Mouse (Mus musculus): ENCODE measurements at regions not wholly inside any gene's neighbourhood (a gene's known extent, or its start where the extent isn't known, plus 50 kb on each side); places are given as distances from the start of the nearest gene placed in this dataset.

DNA sequence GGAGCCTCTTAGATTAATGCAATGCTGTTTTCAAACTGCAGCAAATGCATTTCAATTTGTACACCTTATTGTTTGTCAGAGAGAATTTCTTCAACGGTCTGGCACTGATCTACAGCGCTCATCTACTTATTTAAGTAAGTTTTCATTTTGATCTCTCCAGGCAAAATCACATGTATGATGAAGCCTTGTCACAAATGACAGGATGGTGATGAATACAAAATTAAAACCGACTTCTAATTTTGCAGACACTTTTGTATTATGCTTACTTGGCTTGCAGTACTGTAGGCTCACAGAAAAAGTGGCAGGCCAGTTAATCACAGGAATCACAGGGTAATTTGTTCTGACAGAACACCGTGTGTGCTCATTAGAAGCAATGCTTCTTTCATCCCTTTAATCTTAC, 406.4 kb downstream of the Gria2 start:
- H3K4me2 ChIP-seq (ENCODE audit: low read depth, severe bottlenecking), result no peak overlapping the region
- no peaks in the 10 kb centered on the region for H3K9me3 ChIP-seq (ENCODE audit: control insufficient read depth, low read length)
- ATAC-seq (ENCODE audit: insufficient number of reproducible peaks, low FRiP score, low TSS enrichment, low read depth) (no peak), DNase-seq (ENCODE audit: low spot score) (no peak)
- H3K36me3 ChIP-seq (ENCODE audit: control insufficient read depth, insufficient read depth, low read length), result no peaks in the 10 kb centered on the region
- no peaks in the 10 kb centered on the region for H3K4me1 ChIP-seq (ENCODE audit: control insufficient read depth, insufficient read depth, low read length)
- no peaks in the 10 kb centered on the region for H3K27me3 ChIP-seq (ENCODE audit: control insufficient read depth, insufficient read depth, low read length)
- no peak overlapping the region for H3K4me3 ChIP-seq (ENCODE audit: low read depth, low read length)
- H3K27ac ChIP-seq (replicated peaks; ENCODE audit: low read depth, low read length), result no peak overlapping the region
- 63% methylated on average over 4 of the region's 4 CpGs for WGBS
- H3K9ac ChIP-seq (ENCODE audit: low read length), result no peak overlapping the region

- DNase-seq (ENCODE audit: low spot score) (no peak), ATAC-seq (ENCODE audit: insufficient number of reproducible peaks, low FRiP score, low TSS enrichment, low read depth) (no peak)
- H3K27me3 ChIP-seq (ENCODE audit: control insufficient read depth, insufficient read depth, low read length), result no peaks in the 10 kb centered on the region
- no peaks in the 10 kb centered on the region for H3K9me3 ChIP-seq (ENCODE audit: control insufficient read depth, low read length)
- no peak overlapping the region for H3K4me3 ChIP-seq (ENCODE audit: low read depth, low read length)
- H3K27ac ChIP-seq (replicated peaks; ENCODE audit: low read depth, low read length), result no peak overlapping the region
- no peak overlapping the region for H3K4me2 ChIP-seq (ENCODE audit: low read depth, severe bottlenecking)
- no peak overlapping the region for H3K9ac ChIP-seq (ENCODE audit: low read length)
- 86% methylated on average over 3 of the region's 3 CpGs for WGBS
- no peaks in the 10 kb centered on the region for H3K36me3 ChIP-seq (ENCODE audit: control insufficient read depth, insufficient read depth, low read length)
- no peaks in the 10 kb centered on the region for H3K4me1 ChIP-seq (ENCODE audit: control insufficient read depth, insufficient read depth, low read length)
Measured at GRCm38 (mm10) chr3:80420453-80420852, 382.2 kb downstream of the Gria2 start.

DNA sequence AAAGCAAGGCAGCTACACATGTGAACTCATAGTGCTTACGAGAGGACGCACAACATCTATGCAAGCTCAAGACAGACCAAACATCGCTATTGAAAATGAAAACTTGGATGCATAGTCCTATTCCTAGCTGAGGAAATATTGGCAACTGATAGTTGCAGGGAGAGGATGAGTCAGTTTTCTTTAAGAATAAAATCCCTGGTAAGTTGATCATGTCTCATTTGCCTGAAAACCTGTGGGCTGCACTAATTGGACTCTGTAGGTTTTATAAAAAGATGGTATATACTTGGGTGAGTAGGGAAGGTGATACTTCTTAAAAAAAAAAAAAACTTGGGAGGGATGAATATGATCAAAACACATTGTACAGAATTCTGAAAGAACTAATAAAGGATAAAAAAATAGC, 381.2 kb downstream of the Gria2 start:
- no peaks in the 10 kb centered on the region for H3K36me3 ChIP-seq (ENCODE audit: control insufficient read depth, insufficient read depth, low read length)
- no peak overlapping the region for H3K27ac ChIP-seq (replicated peaks; ENCODE audit: low read depth, low read length)
- H3K27me3 ChIP-seq (ENCODE audit: control insufficient read depth, insufficient read depth, low read length), result no peaks in the 10 kb centered on the region
- H3K4me3 ChIP-seq (ENCODE audit: low read depth, low read length), result no peak overlapping the region
- H3K9me3 ChIP-seq (ENCODE audit: control insufficient read depth, low read length), result no peaks in the 10 kb centered on the region
- DNase-seq (ENCODE audit: low spot score) (no peak), ATAC-seq (ENCODE audit: insufficient number of reproducible peaks, low FRiP score, low TSS enrichment, low read depth) (no peak)
- WGBS, result 92% methylated on average over 3 of the region's 3 CpGs
- H3K4me2 ChIP-seq (ENCODE audit: low read depth, severe bottlenecking), result no peak overlapping the region
- no peaks in the 10 kb centered on the region for H3K4me1 ChIP-seq (ENCODE audit: control insufficient read depth, insufficient read depth, low read length)
- no peak overlapping the region for H3K9ac ChIP-seq (ENCODE audit: low read length)

- Histone ChIP-seq H3K4me2 (ENCODE audit: low read depth, severe bottlenecking) (no peak overlapping the region), H3K27ac (replicated peaks; ENCODE audit: low read depth, low read length) (no peak overlapping the region), H3K9ac (ENCODE audit: low read length) (no peak overlapping the region), H3K9me3 (ENCODE audit: control insufficient read depth, low read length) (no peaks in the 10 kb centered on the region), H3K4me1 (ENCODE audit: control insufficient read depth, insufficient read depth, low read length) (no peaks in the 10 kb centered on the region), H3K4me3 (ENCODE audit: low read depth, low read length) (no peak overlapping the region), H3K36me3 (ENCODE audit: control insufficient read depth, insufficient read depth, low read length) (no peaks in the 10 kb centered on the region), H3K27me3 (ENCODE audit: control insufficient read depth, insufficient read depth, low read length) (no peaks in the 10 kb centered on the region)
- DNase-seq (ENCODE audit: low spot score) (no peak), ATAC-seq (ENCODE audit: insufficient number of reproducible peaks, low FRiP score, low TSS enrichment, low read depth) (no peak)
- WGBS, result 82% methylated on average over 3 of the region's 3 CpGs
Measured at GRCm38 (mm10) chr3:80422106-80422505, 380.5 kb downstream of the Gria2 start.

- no peaks in the 10 kb centered on the region for H3K4me1 ChIP-seq (ENCODE audit: control insufficient read depth, insufficient read depth, low read length)
- H3K27me3 ChIP-seq (ENCODE audit: control insufficient read depth, insufficient read depth, low read length), result no peaks in the 10 kb centered on the region
- DNase-seq (ENCODE audit: low spot score), result no peak
- no peak overlapping the region for H3K9ac ChIP-seq (ENCODE audit: low read length)
- H3K4me2 ChIP-seq (ENCODE audit: low read depth, severe bottlenecking), result no peak overlapping the region
- no peak overlapping the region for H3K4me3 ChIP-seq (ENCODE audit: low read depth, low read length)
- no peaks in the 10 kb centered on the region for H3K36me3 ChIP-seq (ENCODE audit: control insufficient read depth, insufficient read depth, low read length)
- H3K27ac ChIP-seq (replicated peaks; ENCODE audit: low read depth, low read length), result no peak overlapping the region
- WGBS, result 85% methylated on average over 4 of the region's 4 CpGs
- no peak for ATAC-seq (ENCODE audit: insufficient number of reproducible peaks, low FRiP score, low TSS enrichment, low read depth)
- H3K9me3 ChIP-seq (ENCODE audit: control insufficient read depth, low read length), result no peaks in the 10 kb centered on the region
Measured at GRCm38 (mm10) chr3:80422646-80423045, 380.0 kb downstream of the Gria2 start.

Data from limb, embryonic 11.5 days (tissue).